Mouse (Mus musculus) liver, embryonic 14.5 days (tissue): ENCODE results near the gene Mbd6.

Experiments used
- CTCF ChIP-seq: IDR thresholded peaks from 2 replicates; pipeline ENCODE4 v1.5.1; 2016; ENCODE audit warnings: antibody characterized with exemption, low read depth, control low read depth
- EP300 ChIP-seq: IDR thresholded peaks from 2 replicates; pipeline ENCODE4 v1.6.1; 2016; ENCODE audit warnings: antibody characterized with exemption, low read depth

DNA sequence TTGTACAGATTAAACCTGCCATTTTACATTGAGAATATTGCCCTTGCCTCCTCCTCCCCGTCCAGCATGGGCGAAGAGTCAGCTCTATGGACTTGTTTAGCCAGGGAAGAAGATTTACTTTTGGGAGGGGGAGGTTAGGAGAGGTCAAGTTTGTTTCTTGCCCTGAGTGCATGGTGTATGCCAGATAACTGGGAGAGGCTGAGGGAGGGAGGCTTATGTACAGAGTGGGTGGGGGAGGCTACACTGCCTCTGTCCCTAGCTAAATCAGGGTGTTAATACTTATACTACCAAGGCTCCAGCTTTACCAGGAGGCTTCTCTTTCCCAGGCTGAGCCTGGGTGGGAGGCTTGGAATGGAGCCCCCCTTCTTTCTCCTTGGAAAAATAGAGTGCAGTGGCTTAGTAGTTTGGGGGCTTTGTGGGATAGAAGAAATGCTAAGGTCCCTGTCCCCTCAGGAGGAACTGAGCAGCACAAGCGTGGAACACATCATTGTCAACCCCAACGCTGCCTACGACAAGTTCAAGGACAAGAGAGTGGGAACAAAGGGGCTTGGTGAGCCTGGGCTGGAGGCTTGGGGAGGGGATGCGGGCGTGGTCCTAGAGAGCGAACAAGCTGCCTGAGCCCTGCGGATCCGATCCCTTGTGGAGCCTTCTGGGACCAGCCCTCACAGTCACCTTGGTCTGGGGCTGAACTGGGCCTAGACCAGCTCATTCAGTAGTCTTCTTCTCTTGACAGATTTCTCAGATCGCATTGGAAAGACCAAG, 14.4 kb downstream of the Mbd6 start:
- no peak for TF ChIP-seq CTCF
- no peak for TF ChIP-seq EP300
